Mouse (Mus musculus): ENCODE data around the gene Itgb1.

Itgb1 gene

DNA sequence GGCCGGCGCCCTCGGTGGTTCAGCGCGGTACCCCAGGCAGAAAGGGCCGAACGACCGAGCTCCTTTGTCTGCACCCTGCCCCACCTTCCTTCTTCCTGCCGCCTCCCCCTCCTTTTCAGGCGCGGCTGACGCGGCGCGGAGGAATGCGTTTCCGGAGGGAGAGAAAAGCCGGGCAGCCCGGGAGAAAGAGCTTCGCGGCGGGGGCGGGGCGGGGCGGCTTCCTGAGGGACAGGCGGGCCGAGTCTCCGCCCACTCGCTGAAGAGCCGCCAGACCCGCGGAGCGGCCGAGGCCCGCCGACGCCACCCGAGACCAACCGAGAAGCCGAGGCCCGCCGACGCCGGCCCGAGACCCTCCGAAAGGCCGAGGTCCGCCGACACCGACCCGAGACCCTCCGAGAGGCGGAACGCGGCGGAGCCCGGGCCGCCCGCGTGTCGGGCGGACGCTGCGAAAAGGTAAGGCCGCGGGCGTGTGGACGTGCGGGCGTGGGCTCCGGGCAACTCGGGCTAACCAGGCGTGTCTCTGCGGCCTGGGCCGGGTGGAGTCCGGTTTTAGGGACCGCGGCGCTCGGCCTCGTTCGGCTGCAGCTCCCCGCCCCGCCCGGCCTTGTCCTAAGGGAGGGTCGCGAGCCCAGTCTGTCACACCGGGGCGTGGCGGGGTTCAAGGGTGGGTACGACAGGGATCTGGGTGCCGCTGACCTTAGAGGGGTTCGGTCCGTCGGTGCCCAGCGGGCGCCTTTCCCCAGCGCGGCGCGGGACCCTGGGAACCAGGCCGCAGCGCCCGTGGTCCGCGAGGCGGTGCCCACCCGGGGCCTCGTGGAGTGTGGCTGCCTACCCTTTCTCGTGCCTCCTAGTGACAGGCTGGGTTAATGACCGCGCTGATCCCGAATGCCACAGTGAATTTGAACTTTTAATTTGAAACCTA lies at the start of gene Itgb1:
Itgb1 (plus strand) TSS at position 148 of the 922 bp plus-strand sequence.
- peak; percentile 92 for DNase-seq

GRCm38 (mm10) chr8:128643104-128643503 lies 42.4 kb upstream of the Itgb1 start:
- no peak for DNase-seq

DNA sequence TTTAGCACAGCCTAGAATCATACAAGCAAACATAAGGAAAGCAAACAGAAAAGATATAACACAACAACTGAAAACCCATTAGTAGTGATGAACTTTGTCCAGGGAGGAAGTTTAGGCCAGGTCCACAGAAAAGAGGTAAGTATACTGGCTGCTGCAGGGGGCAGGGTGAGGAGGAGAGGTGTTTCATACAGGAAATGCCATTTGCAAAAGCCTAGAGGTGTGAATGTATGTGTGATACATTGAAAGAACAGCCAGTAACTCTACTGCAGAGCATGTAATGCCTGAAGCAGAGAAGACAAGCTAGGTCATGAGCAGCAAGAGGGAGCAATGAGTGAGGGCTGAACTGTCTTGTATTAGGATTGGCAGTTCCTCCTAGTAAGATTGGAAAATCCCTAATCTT lies 40.0 kb upstream of the Itgb1 start:
- no peak for DNase-seq

GRCm38 (mm10) chr8:128646456-128646855 lies 39.0 kb upstream of the Itgb1 start:
- DNase-seq = no peak

GRCm38 (mm10) chr8:128648071-128648470 lies 37.4 kb upstream of the Itgb1 start:
- DNase-seq = no peak

GRCm38 (mm10) chr8:128650331-128650855 lies 35.1 kb upstream of the Itgb1 start:
- DNase-seq = no peak

GRCm38 (mm10) chr8:128652399-128653109 lies 32.9 kb upstream of the Itgb1 start:
- no peak for DNase-seq

DNA sequence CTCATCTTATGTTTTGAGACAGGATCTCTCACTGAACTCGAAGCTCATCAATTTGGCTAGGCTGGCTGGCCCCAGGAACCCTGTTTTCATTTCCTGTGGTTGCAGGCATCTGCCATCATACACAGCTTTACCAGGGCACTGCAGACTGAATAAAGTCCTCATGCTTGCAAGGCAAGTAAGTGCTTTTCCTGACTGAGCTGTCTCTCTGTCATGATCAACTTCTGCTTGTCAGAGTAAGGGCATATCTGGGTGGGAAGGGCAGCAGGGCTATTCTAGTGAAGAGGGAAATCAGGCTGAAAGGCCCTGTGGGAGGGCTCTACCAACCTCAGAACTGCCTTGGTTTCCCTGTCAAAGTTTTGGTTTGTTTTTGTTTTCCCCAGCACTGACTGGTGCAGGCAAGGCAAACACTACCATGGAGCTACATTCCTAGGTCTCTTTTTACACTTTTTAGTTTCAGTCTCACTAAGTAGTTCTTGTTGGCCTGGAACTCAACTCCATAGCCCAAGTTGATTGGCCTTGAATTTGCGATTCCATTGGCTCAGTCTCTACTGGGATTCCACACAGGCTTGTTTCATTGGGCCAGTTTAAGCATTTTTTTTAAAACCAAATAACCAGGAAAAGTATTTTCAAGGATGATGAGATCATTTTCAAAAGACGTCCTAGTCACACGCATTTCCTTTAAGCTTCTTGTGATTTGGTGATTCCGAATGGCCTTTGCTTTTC lies 31.7 kb upstream of the Itgb1 start:
- no peak for DNase-seq

- peak; percentile 60 for DNase-seq
Measured at GRCm38 (mm10) chr8:128654365-128655099, 30.9 kb upstream of the Itgb1 start.

DNA sequence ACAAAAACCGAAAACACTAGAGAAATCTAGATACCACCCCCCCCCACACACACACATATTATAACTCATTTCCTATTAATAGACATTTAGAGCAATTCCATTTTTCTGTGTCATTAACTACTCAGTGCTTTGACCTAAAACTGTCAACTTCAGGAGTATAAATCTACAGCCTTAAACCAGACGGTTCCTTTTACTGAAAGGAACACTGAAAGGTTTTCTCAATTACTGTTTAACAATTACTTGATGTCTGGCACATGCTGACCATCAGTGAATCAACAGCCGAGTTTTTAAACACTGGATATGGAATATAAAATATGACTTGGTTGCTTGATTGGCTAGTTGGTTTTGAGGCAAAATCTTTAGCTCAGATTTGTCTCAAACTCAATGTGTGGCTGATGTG lies 23.3 kb upstream of the Itgb1 start:
- DNase-seq = no peak

DNA sequence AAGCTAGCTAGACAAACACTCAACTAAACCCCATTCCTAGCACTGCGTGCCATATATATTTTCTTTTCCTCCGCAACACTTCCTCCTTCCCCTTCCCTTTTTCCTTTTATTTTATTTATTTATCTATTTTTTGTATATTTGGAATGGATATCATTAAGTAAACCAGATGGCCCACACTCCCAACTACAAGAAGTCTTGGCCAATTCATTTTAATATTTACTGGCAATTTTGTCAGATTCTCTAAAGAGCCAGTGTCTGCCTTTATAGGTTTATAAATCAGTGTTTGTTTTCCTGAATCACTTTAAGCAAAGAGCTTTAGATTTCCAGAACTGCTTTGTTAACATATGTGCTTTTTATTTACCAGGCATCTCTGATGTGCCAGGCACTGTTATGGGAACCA lies 22.8 kb upstream of the Itgb1 start:
- no peak for DNase-seq

DNA sequence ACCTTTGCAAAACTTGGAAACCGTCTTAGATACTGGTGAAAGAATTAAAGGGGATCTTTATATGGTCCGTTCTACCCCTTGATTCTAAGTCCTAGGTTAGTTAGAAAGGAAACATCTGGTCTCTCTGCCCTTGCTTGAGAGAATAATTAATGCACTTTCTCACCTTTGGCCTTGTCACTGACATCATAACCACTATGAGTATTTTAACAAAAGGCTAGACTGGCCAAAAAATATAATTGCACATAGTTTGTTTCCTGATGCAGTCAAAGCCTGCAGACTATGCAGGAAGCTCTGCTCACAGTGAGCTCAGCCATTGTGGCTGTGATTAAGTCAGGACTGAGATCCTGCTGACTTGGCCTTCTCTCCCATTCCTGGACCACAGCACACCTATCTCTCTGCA lies 22.3 kb upstream of the Itgb1 start:
- no peak for DNase-seq

DNA sequence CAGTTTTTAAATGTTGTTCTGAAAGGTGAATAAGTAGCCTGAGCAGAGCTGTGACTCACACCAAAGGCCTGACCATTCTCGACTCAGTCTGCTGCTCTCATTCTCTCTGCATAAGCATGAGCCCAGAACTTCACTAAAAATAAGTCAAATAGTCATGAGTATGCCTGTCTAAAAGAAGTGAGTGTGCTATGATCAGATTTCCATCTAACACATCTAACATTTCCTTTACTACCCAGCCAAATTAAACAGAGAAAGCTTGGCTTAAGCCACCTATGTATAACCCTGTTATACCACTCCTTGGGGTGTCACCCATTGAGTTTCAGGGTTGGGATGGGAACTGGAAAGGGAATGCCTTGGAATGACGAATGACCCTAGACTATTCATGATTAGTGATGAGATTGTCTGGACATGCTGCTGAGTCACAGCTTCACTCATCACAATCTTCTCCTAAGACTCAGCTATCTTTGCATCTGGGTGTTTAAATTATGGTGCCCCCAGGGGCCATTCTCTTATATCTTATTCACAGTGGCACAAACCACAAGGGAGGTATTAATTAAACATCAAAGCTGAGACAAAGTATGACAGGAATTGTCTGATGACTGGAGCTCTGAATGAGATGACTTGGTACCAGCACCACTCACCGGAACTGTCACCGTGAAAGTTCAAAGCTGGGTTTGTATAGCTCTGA lies 18.7 kb upstream of the Itgb1 start:
- DNase-seq = no peak

DNA sequence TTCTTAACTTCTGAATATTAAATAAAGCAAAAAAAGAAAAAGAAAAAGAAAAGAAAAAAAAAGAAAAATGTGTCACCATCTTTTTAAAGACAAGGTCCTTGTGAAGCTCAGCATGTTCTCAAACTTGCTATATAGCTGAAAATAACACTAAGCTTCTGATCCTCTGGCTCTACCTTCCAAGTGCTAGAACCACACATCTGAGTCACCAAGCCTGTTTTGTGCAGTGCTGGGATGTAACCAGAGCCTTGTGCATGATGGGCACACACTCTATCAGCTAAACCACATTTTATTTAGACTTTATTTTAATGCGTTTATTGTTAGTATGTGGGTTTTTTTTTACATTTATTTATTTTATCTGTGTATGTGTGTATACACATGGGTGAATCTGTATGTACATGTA lies 13.6 kb upstream of the Itgb1 start:
- no peak for DNase-seq

GRCm38 (mm10) chr8:128672441-128672840 lies 13.0 kb upstream of the Itgb1 start:
- no peak for DNase-seq

- no peak for DNase-seq
Measured at GRCm38 (mm10) chr8:128672950-128673349, 12.5 kb upstream of the Itgb1 start.

GRCm38 (mm10) chr8:128675848-128676629 lies 9.4 kb upstream of the Itgb1 start:
- DNase-seq = no peak

GRCm38 (mm10) chr8:128679909-128680308 lies 5.5 kb upstream of the Itgb1 start:
- peak; percentile 60 for DNase-seq

- DNase-seq = no peak
Measured at GRCm38 (mm10) chr8:128680548-128681325, 4.7 kb upstream of the Itgb1 start.

GRCm38 (mm10) chr8:128681970-128682369 lies 3.5 kb upstream of the Itgb1 start:
- no peak for DNase-seq

Measured in kidney, adult 11 months (tissue).